Mouse (Mus musculus) limb, embryonic 10.5 days (tissue): ENCODE data around the gene Agtrap. TPM values are rescaled to one million over a fixed set of nuclear protein-coding genes. Genes with fewer than 3 reads are reported as not detected.
"Not testable (repeated sequence)": the region's sequence is repeated elsewhere in the genome, so short reads cannot be mapped to it uniquely, and the experiment has no call there.

ENCODE experiments used
- DNase-seq: peaks from one replicate; pipeline ENCODE4 v3.0.0-alpha.2; 2017; ENCODE audit warnings: low spot score
- H3K27ac ChIP-seq: fragments of 300-500 bp; sonication (generic); 2 replicates; pipeline ENCODE4 v1.5.1; 2016; ENCODE audit warnings: mild to moderate bottlenecking
- H3K27me3 ChIP-seq: fragments of 300-500 bp; sonication (generic); 2 replicates; pipeline ENCODE4 v1.6.1; 2016; ENCODE audit warnings: low read depth, mild to moderate bottlenecking; ENCODE audit not compliant: poor library complexity, severe bottlenecking
- H3K36me3 ChIP-seq: fragments of 300-500 bp; sonication (generic); 2 replicates; pipeline ENCODE4 v1.6.1; 2016; ENCODE audit warnings: mild to moderate bottlenecking, moderate library complexity
- H3K4me1 ChIP-seq: fragments of 300-500 bp; sonication (generic); 2 replicates; pipeline ENCODE4 v1.6.1; 2016
- H3K4me3 ChIP-seq: fragments of 300-500 bp; sonication (generic); 2 replicates; pipeline ENCODE4 v1.5.1; 2016; ENCODE audit warnings: mild to moderate bottlenecking, moderate library complexity
- H3K9me3 ChIP-seq: fragments of 300-500 bp; sonication (generic); replicated peaks from 2 replicates; pipeline ENCODE4 v1.6.1; 2016; ENCODE audit warnings: mild to moderate bottlenecking
- WGBS: fragments of 180-500 bp; shearing (Covaris S2); methylation state at CpG from one replicate; pipeline ENCODE4 v1.1.7; 2016; 5-methylcytosine and 5-hydroxymethylcytosine counted together
- polyA plus RNA-seq: library from polyadenylated mRNA; unstranded; fragments of >200 nt; fragmentation: Nextera tagmentation; extraction: Ambion mirVana; gene quantifications from 2 replicates; pipeline ENCODE4 v1.2.1, GENCODE M21; 2016

Agtrap gene
- polyA plus RNA-seq, 1 experiment from 2014 or later: 13.1 TPM

GRCm38 (mm10) chr4:148051046-148051776 is 36.6 kb downstream of the Agtrap start:
- Histone ChIP-seq H3K4me3 (no peak overlapping the region), H3K4me1 (peaks cover 5% of the 10 kb centered on the region; the same call in 1 of the 2 replicates), H3K9me3 (no peaks in the 10 kb centered on the region), H3K36me3 (peaks cover 97% of the 10 kb centered on the region), H3K27me3 (no peaks in the 10 kb centered on the region), H3K27ac (no peak overlapping the region)
- 77% methylated on average over 13 of the region's 13 CpGs for WGBS
- no peak for DNase-seq

GRCm38 (mm10) chr4:148050396-148050914 is 37.4 kb downstream of the Agtrap start:
- H3K27me3 ChIP-seq, H3K27ac ChIP-seq, H3K9me3 ChIP-seq, DNase-seq, H3K4me1 ChIP-seq, H3K4me3 ChIP-seq: not testable (repeated sequence)
- H3K36me3 ChIP-seq: peaks cover 96% of the 10 kb centered on the region
- WGBS: 94% methylated on average over 3 of the region's 3 CpGs

- Histone ChIP-seq H3K4me3 (no peak overlapping the region), H3K36me3 (peaks cover 87% of the 10 kb centered on the region), H3K4me1 (peaks cover 16% of the 10 kb centered on the region), H3K27ac (no peak overlapping the region), H3K9me3 (no peaks in the 10 kb centered on the region), H3K27me3 (no peaks in the 10 kb centered on the region)
- WGBS: 76% methylated on average over 4 of the region's 4 CpGs
- no peak for DNase-seq
Measured at GRCm38 (mm10) chr4:148046450-148047031, 41.3 kb downstream of the Agtrap start.

GRCm38 (mm10) chr4:148044113-148044512 is 43.7 kb downstream of the Agtrap start:
- H3K4me3 ChIP-seq: no peak overlapping the region
- 95% methylated on average over 2 of the region's 2 CpGs for WGBS
- H3K9me3 ChIP-seq: no peaks in the 10 kb centered on the region
- H3K27ac ChIP-seq: no peak overlapping the region
- H3K4me1 ChIP-seq: peaks cover 41% of the 10 kb centered on the region
- no peak for DNase-seq
- peaks cover 63% of the 10 kb centered on the region for H3K36me3 ChIP-seq
- H3K27me3 ChIP-seq: no peaks in the 10 kb centered on the region

- not testable (repeated sequence) for H3K9me3 ChIP-seq, H3K27me3 ChIP-seq, DNase-seq, H3K4me3 ChIP-seq, H3K27ac ChIP-seq
- peaks cover 55% of the 10 kb centered on the region for H3K36me3 ChIP-seq
- H3K4me1 ChIP-seq: peaks cover 41% of the 10 kb centered on the region
- 92% methylated on average over 8 of the region's 8 CpGs for WGBS
Measured at GRCm38 (mm10) chr4:148043327-148043726, 44.5 kb downstream of the Agtrap start.

GRCm38 (mm10) chr4:148041611-148042191 is 46.1 kb downstream of the Agtrap start:
- Histone ChIP-seq H3K36me3 (peaks cover 42% of the 10 kb centered on the region), H3K4me1 (peaks cover 49% of the 10 kb centered on the region), H3K27me3 (no peaks in the 10 kb centered on the region), H3K4me3 (peak overlapping the region; percentile 57), H3K27ac (peak overlapping the region; percentile 82), H3K9me3 (no peaks in the 10 kb centered on the region)
- 4% methylated on average over 16 of the region's 16 CpGs for WGBS
- DNase-seq: peak; percentile 39

- Histone ChIP-seq H3K36me3 (peaks cover 43% of the 10 kb centered on the region), H3K27me3 (no peaks in the 10 kb centered on the region), H3K9me3 (no peaks in the 10 kb centered on the region), H3K27ac (peak overlapping the region; percentile 82), H3K4me3 (peak overlapping the region; percentile 57), H3K4me1 (peaks cover 49% of the 10 kb centered on the region)
- DNase-seq: peak; percentile 82
- WGBS: under 1% methylated on average over 19 of the region's 19 CpGs
Measured at GRCm38 (mm10) chr4:148040933-148041610, 46.8 kb downstream of the Agtrap start.

GRCm38 (mm10) chr4:148040029-148040830 is 47.6 kb downstream of the Agtrap start:
- Histone ChIP-seq H3K4me1 (peaks cover 49% of the 10 kb centered on the region), H3K36me3 (peaks cover 41% of the 10 kb centered on the region), H3K27me3 (no peaks in the 10 kb centered on the region), H3K27ac (peak overlapping the region; percentile 82), H3K9me3 (no peaks in the 10 kb centered on the region), H3K4me3 (peak overlapping the region; percentile 57)
- DNase-seq: no peak
- WGBS: 68% methylated on average over 15 of the region's 15 CpGs

GRCm38 (mm10) chr4:148039254-148040028 is 48.4 kb downstream of the Agtrap start:
- Histone ChIP-seq H3K36me3 (peaks cover 41% of the 10 kb centered on the region), H3K4me3 (peak overlapping the region; percentile 70), H3K4me1 (peaks cover 49% of the 10 kb centered on the region), H3K27me3 (no peaks in the 10 kb centered on the region), H3K27ac (peak overlapping the region; percentile 82), H3K9me3 (no peaks in the 10 kb centered on the region)
- DNase-seq: no peak
- WGBS: 22% methylated on average over 19 of the region's 19 CpGs

GRCm38 (mm10) chr4:148038600-148039253 is 49.1 kb downstream of the Agtrap start, which contains the start of the genes Clcn6 and Mthfr:
Gene Clcn6, minus strand, starts transcription at chr4:148038821.
Gene Mthfr, plus strand, starts transcription at chr4:148039077.
- Histone ChIP-seq H3K27ac (peak within 1 kb of the TSS; percentile 86), H3K9me3 (no peaks in the 10 kb centered on the region), H3K4me3 (peak within 1 kb of the TSS; percentile 70), H3K36me3 (peaks cover 40% of the 10 kb centered on the region), H3K4me1 (peaks cover 49% of the 10 kb centered on the region), H3K27me3 (no peaks in the 10 kb centered on the region)
- DNase-seq: peak; percentile 99
- WGBS: under 1% methylated on average over 54 of the region's 54 CpGs

- WGBS: 8% methylated on average over 26 of the region's 26 CpGs
- Histone ChIP-seq H3K9me3 (no peaks in the 10 kb centered on the region), H3K27me3 (no peaks in the 10 kb centered on the region), H3K36me3 (peaks cover 40% of the 10 kb centered on the region), H3K4me1 (peaks cover 49% of the 10 kb centered on the region), H3K27ac (peak overlapping the region; percentile 86), H3K4me3 (peak overlapping the region; percentile 70)
- DNase-seq: no peak
Measured at GRCm38 (mm10) chr4:148038079-148038599, 49.7 kb downstream of the Agtrap start.
